Mouse (Mus musculus): ENCODE results near the gene Tgfa.

The Tgfa gene

DNA sequence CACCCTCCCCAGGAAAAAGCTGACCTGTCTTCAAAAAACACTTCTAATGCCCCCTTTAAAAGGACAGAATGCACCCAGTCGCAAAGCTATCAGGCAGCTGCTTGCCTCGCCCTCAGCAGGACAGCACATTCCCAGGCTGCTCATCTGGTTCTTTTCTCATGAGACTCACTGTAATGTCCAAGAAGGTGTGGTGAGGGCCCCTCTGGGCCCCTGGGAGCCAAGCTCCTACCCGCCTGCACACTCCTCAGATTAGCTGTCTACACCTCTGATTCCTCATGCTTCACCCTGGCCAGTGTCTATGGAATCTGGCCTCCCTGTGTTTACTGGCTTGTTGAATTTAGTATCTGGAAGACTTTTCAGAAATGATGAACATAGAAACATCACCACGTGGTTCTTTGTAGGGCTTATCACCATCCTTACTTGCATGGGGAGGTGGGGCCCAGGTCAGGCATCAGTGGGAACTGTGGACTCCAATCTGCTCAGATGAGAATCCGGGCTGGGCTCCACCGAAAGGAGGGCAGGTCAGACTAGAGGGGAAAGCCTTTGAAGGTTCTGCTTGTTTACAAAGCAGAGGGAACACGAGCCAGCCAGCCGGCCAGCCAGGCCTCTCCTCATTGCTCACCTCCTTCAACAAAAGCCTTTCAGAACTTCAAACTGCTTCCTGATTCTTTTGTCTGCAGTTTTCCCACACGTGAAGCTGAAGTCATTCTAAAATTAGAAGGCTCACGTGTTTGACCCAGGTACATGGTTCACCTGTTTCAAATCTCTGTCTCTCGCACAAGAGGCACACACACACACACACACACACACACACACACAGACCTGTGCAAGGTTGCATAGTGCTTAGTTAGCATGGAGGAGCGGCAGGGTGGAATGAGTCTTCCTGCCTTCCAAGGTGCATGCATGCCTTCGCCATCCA lies 38.7 kb downstream of the Tgfa start:
- no peak for DNase-seq (ENCODE audit: low spot score)

DNA sequence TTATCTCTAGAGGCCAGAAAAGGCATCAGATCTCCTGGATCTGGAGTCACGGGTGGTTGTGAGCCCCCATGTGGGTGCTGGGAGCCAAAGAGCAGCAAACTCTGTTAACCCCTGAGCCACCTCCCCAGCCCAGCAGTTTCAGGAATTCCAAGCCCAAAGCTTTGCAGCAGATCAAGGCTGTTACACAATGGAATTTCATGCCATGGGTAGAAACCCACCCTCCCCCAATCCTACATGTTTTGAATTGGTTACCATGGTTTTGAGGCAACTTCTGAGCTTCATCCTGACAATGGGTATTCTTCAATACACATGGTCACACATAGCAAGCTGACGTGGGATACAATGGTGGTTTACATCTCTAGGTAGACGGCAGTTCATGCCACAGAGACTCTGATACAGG lies 49.8 kb downstream of the Tgfa start:
- DNase-seq (ENCODE audit: low spot score), result no peak

DNA sequence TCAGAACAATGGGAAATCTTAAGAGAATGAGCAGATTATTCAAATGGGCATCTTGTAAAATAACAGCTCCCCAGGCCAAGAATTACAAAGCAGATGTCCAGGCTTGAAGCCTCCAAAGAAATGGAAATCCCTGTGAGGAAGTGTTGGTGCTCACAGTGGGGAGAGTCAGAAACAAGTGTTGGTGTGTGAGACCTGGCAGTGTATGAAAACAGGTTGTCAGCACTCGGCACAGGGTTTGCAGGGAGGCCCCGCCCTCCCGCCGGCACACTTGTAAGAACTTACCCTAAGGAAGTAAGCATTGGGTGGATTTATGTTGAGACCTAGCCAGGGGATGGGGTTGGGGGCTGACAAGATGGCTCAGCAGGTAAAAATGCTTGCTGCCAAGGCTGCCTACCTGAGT lies 50.9 kb downstream of the Tgfa start:
- no peak for DNase-seq (ENCODE audit: low spot score)

DNA sequence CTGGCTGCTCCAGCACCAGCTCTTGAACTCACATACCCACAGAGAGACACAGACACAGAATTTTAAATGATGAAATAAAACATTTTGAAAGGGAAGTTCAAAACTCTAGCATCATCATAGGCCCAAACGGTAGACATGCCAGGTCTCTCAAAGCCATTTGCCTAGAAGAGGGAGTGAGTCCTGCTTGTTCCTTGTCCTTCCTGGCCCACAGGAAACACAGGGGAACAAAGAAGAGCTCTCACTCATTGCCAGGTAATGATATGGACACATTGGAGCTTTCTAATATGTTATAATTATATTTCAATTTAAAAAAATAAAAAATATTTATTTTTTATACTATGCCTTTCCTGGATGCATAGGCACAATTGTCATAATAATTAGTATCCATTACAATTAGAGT lies 53.5 kb downstream of the Tgfa start:
- no peak for DNase-seq (ENCODE audit: low spot score)

DNA sequence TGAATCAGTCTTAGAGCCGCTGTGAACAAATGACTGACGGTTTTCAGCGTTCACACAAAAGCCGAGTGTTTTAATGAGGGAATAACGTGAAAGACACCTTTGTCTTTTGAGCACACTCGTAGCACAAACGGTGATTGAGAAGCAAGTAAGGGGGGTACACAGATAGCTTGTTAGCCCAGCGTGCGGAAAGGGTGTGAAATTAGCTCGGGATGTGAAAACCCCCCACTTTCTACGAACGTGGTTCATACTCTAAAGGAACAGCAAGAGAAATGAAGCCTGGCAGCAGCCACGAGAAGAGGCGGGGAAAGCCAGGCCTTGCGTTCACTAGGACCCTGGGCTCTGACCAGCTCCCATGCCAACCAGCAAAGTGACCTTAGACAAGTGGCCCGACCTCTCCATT lies 54.0 kb downstream of the Tgfa start:
- no peak for DNase-seq (ENCODE audit: low spot score)

DNA sequence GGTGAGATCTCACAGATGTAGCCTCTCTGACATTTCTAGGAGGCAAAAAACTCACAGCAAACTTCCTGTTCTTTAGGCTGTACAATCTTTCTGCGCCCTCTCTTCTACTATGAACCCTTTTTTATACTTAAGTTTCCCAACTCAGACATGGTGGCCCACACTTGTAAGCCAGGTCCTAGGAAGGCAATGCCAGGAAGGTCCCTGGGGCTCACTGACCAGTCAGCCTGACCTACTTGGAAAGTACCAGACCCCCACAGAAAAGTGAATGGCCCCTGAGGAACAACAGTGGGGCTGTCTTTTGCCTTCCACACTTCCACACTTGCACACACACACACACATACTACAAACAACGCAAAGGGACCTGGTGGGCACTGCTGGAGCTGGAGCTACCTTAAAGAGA lies 55.2 kb downstream of the Tgfa start:
- DNase-seq (ENCODE audit: low spot score), result no peak

DNA sequence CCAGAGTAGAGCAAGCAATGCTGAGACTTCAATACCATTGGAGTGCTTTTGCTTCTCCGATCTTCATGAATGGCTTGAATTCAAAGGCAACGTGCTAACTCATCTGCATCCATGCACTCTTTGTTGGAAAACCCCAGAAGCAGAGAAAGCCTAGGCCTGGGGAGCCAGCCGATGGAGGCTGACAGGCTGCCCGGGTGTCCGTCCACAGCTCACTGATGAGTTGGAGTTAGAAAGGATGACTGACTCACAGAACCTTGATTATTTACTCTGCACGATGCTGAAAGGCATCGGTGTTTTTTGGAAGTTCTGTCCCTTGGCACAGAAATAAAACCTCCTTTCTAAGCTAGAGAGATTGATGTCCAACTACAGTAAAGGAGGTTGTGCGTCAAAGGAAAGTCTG lies 55.8 kb downstream of the Tgfa start:
- DNase-seq (ENCODE audit: low spot score), result no peak

DNA sequence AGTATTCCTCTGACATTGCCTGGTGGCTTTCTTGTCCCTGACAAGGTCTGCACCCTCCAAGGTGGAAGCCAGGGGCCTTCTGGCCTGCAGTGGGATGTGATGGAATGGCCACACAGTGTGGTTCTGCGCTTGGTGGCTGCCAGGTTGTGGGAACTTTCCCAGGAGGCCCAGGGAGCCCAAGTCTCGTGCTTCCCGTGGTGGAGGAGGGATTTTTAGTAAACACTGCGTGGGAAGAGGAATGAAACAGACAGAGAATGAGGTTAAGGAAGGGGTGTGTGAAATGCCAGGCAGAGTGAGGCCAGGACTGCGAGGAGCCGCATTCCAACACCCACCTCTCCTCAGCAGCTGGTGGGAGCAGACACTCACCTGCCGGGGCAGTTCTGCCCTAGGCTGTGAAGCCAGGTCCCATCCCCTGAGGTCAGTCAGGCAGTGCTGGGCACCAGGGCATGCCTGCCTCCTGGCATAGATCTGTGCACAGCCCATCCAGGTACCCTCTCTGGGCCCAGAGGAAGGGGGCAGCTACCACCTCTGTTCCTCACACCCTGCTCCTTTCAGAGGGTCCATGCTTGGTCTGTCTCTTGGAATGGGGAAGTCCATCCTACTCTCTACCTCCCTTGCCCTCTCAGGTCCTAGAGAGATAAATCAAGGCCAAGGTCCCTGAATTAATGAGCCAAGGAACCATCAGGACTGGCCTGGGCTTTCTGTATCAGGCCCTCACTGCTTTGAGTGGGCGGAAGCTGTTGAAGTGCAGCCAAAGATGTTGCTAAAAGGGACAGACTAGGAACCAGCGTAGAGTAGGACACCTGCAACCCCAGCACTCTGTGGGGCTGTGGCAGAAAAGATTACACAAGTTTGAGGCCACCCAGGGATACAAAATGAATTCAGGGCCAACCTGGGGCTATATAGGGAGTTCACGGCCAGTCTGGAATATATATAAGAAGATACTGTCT lies 57.4 kb downstream of the Tgfa start:
- DNase-seq (ENCODE audit: low spot score), result no peak

DNA sequence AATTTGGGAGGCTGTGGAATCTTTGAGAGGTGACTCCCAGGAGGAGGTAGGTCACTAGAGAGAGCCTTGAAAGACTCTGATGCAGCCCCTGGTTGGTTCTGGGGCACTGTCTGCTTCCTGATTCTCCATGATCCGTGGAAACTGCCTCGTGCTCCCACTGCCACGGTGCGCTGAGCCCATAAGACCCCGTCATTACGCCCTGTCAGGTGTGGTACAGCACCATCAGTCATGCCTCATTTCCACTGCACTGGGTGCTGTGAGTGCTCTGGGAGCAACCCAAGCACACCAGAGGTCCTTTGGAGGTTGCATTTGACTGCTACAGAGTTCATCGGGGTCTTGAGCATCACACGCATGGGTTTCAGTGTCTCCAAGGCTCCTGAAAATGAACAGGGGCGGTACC lies 60.9 kb downstream of the Tgfa start:
- no peak for DNase-seq (ENCODE audit: low spot score)

DNA sequence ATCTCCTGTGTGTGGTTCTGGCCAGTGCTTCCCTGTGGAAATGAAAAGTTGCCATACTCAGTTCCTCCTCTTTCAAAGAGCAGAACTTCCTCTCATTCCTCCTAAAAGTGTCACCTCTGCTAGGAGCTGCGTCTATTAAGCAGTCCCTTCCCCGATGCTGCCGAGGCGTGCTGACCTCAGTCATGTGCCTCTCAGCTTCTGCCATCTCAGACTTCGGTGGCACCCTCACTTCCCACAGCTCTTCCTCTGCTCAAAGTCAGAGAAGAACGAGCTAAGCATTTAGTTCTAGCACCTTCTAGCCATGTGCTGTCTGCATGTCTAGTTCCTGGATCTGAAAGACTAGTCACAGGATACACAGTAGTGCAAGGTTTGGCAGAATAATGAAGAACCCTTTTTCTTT lies 64.2 kb downstream of the Tgfa start:
- no peak for DNase-seq (ENCODE audit: low spot score)

DNA sequence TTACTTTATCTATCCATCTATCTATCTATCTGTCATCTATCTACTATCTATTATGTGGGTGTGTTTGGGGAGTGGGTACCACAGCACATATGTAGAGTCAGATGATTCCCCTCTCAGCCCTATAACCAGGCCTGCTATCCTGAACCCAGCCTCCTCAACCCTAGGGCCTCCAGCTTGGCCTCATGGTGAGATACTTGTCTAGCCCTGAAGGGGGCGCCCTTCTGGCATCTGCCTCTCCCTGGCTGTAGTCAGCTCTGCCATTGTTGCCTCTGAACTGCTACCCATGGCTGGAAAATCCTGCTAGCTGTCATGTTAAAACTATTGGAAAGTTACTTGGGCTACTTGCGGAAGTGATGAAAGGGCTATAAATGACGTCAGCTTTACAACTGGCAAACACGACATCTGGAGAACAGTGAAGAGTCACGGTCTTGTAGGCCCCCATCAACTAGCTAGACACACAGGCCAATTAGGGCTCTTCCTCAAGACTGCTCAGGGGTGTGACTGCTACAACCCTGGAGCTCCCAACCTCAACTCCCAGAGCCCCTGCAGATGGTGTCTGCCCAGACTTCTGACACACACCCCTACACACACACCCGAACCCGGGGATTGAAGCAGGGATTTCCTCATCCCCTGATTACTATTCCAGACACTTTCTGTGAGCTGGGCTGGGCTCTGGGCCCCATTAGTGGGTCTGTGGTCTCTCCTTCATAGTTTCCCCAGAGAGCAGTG lies 65.5 kb downstream of the Tgfa start:
- no peak for DNase-seq (ENCODE audit: low spot score)

DNA sequence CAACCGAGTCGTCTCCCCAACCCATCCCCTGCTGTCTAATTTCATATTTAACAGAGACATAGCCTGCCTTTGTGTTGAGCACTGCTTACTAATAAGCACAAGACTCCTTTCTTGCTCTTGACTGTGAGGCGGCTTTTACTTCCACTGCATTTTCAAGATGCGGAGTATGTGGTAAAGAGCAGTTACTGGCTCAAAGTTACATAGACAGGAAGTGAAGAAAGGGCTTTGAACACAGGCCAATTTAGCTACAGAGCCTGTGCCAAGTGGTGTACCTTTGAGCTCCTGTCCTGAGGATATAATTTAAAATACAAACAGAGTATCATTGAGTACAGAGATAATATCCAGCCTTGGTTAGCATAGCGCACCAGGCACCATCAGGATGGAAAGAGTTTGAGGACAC lies 71.8 kb downstream of the Tgfa start:
- no peak for DNase-seq (ENCODE audit: low spot score)

DNA sequence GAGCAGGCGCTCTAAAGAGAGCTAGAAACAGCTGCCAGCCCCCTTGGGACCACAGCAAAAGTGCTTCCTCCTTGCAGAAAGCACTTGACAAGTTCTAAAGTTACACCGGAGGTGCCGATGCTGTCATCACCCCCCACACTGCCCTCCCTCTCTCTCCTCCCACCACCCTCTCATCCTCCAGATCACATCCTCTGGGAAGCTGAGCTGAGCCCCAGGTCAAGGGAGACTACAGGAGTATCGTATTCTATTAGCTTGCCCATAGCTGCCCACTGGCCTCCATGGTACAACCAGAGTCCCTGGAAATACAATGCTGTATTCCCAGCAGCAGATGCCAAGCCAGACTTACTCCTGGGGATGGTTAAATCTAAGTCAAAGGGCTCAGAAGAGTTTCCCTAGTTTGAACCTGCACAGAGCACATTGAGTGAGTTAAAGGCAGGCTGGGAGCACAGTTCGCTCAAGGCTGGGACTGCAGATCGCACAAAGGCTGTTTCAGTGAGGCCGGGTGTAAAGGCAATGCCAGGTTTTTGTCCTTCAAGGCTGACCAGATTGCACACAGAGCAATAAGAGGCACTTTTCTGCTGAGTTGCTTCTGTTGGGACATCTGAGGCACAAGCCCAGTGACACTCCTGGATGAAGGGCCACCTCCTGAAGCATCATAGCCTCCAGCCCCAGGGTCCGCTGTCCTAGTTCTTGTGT lies 75.5 kb downstream of the Tgfa start:
- no peak for DNase-seq (ENCODE audit: low spot score)

DNA sequence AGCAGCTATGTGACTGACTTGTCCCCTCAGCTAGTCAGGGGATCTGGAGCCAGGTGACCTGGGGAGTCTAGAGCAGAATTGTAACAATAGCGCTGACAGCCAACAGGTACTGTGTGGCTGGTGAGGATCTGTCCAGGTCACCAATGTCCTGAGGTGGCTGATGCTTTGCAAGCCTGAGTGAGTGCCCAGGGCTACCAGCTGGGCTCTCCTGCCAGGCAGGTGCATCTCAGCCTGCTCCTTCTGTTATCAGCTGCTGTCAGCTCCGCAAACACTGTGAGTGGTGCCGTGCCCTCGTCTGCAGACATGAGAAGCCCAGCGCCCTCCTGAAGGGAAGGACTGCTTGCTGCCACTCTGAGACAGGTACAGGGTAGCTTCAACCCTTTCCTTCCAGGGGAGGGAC lies 76.1 kb downstream of the Tgfa start:
- no peak for DNase-seq (ENCODE audit: low spot score)

DNA sequence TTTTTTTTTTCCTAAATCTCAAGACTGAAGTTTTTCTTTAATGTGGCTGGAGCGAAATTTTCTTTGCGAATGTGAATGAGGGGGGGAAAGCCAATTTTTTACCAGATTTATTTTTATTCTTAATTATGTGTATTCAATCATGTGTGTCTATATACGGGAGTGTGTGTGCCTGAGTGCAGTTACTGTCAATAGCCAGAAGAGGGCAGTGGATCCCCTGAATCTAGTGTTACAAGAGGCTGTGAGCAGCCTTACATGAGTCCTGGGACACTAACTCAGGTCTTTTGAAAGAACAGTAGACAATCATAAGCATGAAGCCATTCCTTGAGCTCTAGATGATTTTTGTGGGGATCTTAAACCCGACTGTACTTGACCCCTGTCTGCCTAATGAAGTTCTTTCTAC lies 80.7 kb downstream of the Tgfa start:
- DNase-seq (ENCODE audit: low spot score), result no peak

DNA sequence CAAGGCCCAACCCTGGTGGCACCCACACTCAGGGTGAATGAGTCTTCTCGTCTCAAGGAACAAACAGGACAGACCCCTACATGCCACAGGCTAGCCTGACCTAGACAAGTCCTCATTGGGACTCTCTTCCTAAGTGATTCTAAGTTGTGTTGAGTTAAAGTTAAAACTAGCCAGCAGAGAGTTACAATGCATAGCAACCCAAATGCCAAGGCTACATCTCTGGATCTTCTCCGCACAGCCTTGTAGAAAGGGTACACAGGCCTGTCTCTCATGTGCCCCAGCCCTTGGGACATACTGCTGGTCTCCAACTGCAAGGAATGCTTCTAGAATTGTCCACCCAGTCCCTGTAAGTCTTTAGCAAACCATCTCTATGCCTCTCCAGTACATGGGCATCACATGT lies 81.8 kb downstream of the Tgfa start:
- DNase-seq (ENCODE audit: low spot score), result no peak

DNA sequence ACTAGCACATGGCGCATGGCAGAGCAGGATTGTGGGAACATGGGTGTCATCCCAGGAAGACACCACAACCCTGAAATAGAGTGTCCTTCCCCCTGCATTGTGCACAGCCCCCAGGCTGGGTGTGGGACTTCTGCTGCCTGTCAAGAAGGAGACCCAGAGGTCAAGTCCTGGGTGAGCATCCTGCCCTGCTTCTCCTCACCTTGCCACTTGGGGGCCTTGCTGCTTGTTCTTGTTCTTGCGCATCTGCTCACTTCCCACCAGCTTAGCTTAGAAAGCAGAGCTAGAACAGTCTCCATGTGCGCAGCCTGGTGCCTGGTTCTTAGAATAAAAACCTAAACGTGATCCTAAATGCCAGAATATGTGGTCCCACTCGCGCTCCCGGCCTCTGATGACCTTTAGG lies 82.6 kb downstream of the Tgfa start:
- no peak for DNase-seq (ENCODE audit: low spot score)

DNA sequence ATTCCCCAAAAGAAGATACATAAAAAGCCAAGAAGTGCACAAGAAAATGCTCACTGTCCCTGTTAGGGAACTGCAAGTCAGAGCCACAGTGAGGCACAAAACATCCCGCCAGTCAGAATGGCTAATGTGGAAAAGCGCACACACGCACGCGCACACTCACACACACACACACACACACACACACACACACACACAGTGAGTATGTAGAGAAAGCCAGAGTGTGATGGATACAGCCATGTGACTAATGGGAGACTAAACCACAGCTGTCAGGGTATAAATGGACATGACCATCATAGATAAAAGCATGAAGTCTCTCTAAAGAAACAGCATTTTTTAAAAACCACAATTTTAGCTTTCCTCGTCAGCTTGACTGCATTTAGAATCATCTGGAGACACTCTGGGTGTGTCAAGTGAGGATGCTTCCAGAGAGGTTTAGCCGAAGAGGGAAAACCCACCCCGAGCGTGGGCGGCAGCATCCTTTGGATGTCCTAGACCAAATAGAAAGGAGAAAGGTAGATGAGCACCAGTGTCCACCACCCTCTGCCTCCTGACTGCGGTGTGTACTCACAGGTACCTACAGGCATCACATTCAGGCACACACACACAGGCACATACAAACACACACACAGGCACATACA lies 86.7 kb downstream of the Tgfa start:
- no peak for DNase-seq (ENCODE audit: low spot score)

DNA sequence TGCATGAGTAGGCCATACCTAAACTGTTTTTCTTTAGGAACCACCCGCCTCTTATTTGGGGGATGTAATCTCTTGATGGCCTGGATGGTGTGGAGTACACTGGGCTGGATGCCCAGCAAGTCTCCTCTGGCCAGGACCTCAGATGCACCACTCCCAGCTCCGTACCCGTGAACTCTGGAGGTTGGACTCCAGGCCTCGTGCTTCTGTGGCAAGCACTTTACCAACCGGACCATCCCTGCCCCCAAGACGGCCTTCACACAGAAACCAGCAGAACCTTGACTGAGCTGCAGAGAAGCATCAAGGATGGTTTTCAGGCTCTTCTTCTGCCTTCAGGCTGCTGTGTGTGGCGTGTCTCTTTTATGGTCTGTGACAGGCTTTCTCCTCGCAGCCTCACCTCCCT lies 98.3 kb downstream of the Tgfa start:
- DNase-seq (ENCODE audit: low spot score), result no peak

DNA sequence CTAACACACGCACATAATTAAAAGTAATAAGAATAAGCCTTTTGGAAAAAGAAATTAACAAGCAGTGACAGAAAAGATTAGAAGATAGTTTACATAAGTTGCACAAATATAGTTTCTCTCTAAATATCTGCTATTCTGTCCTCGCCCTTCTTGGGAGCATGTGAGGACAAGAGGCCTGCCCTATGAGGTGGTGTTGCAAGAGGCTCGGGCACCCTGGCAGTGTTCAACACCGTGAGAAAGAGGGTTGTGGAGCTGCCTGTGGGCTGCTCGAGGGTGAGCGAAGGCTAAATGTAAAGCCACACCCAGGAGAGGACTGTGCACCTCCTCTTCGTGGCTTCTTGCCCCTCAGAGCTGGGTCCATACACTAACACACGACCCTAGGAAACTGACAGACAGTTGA lies 100.4 kb downstream of the Tgfa start:
- DNase-seq (ENCODE audit: low spot score), result no peak

DNA sequence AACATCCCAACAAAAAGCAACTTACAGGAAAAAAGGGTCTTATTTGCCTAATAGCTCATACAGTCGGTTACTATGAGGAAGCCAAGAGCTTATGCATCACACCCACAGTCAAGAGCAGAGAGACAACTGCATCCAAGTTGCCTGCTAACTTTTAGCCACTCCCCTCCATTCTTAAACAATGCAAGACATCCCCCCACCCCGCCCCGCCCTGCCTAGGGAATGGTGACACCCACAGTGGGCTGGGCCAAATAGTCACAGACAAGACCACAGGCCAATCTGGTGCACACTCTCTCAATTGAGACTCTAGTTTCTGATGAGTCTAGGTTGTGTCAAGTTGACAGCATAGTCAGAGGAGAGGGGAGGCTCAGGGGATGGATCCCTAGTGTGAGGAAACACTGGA lies 101.1 kb downstream of the Tgfa start:
- DNase-seq (ENCODE audit: low spot score), result no peak
